Mouse (Mus musculus): ENCODE measurements around the gene Msh2. TPM values are rescaled to one million over a fixed set of nuclear protein-coding genes. Genes with fewer than 3 reads are reported as not detected.

Gene Msh2
- polyA plus RNA-seq, 2 experiments from 2014 or later: 41.3 to 43.5 TPM

DNA sequence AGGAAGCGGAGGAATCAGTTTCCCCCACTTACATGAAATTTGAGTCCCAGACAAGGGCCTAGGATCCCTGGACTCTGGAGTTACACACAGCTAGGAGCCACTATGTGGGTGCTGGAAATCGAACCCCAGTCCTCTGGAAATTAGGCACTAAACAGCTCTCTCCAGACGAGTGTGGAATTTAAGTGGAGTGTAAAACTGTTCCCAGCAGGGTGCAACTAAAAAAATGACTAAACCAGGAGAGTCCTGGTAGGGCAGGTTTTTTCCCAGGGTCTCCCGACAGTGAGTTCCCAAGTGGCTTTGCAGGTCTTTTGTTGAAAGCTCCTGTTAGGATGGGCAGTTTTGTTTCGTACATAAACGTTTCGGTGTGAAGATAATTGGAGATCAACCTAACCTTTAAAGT lies 52.6 kb downstream of the Msh2 start:
- no peak for ATAC-seq

GRCm38 (mm10) chr17:87726489-87727356 lies 54.6 kb downstream of the Msh2 start:
- ATAC-seq: no peak

- ATAC-seq: no peak
These were observed 59.8 kb downstream of the Msh2 start for GRCm38 (mm10) chr17:87731962-87732361.

DNA sequence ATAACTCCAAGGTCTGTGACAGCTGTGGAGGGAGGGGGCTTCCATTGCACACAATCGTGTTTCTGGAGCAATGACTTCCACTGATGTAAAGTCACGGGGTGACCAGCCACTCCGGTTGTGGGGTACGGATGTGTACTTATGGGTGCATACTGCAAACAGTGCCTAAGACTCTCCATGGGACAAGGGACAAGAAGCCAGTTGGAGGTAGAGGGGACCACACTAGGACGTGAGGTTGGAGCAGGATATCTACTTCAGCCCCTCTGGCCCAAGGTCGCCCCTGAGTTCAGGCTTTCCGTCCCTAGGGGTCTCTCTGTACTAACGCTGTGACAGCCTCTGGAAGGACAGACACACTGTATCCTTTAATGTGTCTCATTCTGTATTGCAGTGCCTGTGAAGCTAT lies 62.3 kb downstream of the Msh2 start:
- no peak for ATAC-seq

GRCm38 (mm10) chr17:87737144-87737543 lies 65.0 kb downstream of the Msh2 start:
- no peak for ATAC-seq

DNA sequence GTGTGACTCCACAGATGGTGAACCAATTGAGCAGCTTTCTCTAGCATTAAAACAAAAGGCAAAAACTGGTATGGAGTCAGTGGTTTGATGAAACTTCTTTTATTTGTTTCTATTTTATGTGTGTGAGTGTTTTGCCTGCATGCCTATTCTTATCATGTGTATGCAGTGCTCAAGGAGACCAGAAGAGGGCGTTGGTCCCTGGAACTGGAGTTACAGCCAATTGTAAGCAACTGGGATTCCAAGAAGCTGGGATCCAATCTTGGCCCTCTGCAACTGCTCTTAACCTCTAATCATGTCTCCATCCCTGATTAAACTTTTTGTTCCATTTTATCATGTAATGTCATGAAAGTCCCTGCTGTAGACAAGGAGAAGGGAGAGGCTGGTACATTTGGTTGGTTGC lies 67.7 kb downstream of the Msh2 start:
- no peak for ATAC-seq

- no peak for ATAC-seq
These were observed 73.1 kb downstream of the Msh2 start for GRCm38 (mm10) chr17:87744985-87745925.

- ATAC-seq: peak; percentile 36
These were observed 74.1 kb downstream of the Msh2 start for GRCm38 (mm10) chr17:87745926-87746888.

GRCm38 (mm10) chr17:87760315-87760714 lies 88.2 kb downstream of the Msh2 start:
- no peak for ATAC-seq

DNA sequence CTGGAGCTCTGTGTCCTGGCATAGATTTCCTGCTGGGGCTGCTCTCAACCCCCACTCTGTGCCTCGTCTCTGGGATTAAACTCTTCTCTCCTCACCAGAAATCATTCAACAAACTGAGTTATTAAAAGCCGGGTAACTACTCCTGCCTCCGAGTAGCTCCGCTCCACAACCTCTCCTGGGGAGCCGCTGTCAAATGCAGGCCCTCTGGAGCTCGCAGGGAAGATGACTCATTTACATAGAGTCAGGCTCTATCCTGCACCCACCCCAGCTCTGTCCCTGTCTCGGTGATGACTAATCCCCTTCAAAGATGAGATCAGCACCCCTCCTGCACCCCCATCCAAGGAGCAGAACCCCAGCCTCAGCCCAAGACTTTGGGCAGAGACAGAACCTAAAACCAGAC lies 91.0 kb downstream of the Msh2 start:
- ATAC-seq: no peak

- ATAC-seq: no peak
These were observed 92.9 kb downstream of the Msh2 start for GRCm38 (mm10) chr17:87765031-87765430.

DNA sequence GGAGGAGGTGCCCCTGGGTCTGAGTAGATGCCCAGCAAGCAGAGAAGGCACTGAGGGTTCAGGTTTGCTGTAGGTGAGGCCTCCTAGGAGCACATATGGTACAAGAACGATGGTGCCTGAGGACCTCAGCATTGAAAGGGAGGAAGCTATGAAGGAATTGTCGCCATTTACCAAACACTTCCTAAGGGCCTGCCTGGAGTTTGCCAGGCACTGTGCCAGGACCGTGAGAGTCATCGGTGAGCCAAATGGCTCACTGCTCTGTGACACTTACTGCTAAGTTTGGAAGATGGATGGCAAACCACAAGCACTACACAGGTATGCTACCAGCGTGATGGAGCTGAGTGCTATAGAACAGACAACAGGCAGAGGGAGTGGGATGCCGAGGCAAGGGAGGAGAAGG lies 94.8 kb downstream of the Msh2 start:
- ATAC-seq: no peak

DNA sequence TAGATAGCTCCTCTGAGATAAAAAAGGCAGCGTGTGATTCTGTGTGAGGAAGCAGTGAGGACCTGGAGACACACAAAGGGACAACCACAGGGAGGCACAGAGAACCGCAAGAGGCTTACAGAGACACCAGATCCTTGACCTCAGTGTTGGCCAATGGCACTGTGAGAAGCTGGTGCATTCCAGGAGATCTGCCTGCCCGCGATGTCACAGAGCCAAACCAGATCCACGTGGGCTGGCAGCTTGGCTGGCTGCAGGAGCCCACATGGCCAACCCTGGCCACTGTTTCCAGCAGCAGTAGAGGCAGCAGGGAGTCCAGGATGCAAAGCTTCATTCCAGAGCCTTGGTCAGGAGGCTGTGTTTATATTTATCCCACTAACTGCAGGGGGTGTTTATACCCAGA lies 98.6 kb downstream of the Msh2 start:
- no peak for ATAC-seq

GRCm38 (mm10) chr17:87773175-87773574 lies 101.0 kb downstream of the Msh2 start:
- no peak for ATAC-seq

Other genes with a start within 250 kb of the Msh2 start
- gene Stpg4, start 244.6 kb upstream of the Msh2 start, polyA plus RNA-seq (2017; shearing (Covaris generic)): not detected
- 100 to 1,000 TPM; 597 to 644 TPM for gene Calm2, start 225.4 kb upstream of the Msh2 start, polyA plus RNA-seq (2017; shearing (Covaris generic))
- gene Epcam, start 36.4 kb upstream of the Msh2 start, polyA plus RNA-seq (2017; shearing (Covaris generic)): 1 to 10 TPM; 1.1 to 2.4 TPM
- gene Kcnk12, start 125.7 kb downstream of the Msh2 start, polyA plus RNA-seq (2017; shearing (Covaris generic)): not detected
- gene Rpl36-ps4, start 248.6 kb downstream of the Msh2 start, polyA plus RNA-seq (2017; shearing (Covaris generic)): not detected

Measured in activated CD4-positive, CD25-positive, alpha-beta regulatory T cell, adult 4 months (primary cell).